Mouse (Mus musculus): Measurements from ENCODE around the gene Ifi202b.
"Not testable (repeated sequence)": the region's sequence is repeated elsewhere in the genome, so short reads cannot be mapped to it uniquely, and the experiment has no call there.

DNA sequence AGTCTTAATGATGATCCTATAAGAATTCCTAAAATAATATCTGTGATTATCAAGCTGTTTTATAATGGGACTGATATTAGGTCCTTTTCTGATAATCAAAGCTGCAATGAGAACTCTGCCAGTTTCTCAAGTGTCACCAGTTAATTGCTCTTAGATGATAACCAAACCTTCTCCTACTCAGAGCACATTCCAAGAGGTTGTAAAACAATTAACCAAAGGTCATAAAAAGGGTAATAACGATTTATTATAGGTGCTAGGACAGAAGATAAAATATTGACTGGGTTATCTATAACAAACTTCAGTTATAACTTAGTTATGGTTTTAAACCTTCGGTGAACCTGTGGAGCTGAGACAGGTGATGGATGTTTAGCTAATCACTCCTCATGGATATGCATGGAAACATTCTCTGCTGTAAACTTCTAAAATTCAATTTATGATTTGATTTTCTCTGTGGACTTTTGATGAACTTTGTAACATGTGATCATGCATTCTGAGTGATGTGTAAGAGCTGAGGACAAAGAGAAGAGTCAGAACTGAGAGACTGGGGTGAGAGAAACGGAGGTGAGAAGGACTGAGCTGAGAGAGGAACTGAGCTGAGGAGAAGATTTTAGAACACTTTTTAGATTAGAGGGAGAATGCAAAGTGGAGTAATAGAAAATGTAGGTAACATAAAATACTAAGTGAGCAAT is 26.6 kb downstream of the Ifi202b start:
- not testable (repeated sequence) for TF ChIP-seq CTCF (IDR thresholded peaks at IDR 0.05; ENCODE audit: control insufficient read depth, insufficient read depth, low read length); POLR2A (IDR thresholded peaks at IDR 0.05; ENCODE audit: borderline replicate concordance, control insufficient read depth, low read depth, low read length)

All from bone marrow, adult 2 months (tissue).